8 mouse cellular contexts compared by ENCODE assay signal in genomic region chr12:28675121-28675924, GRCm38 (mm10). TPM values are rescaled to one million over a fixed set of nuclear protein-coding genes. Genes with fewer than 3 reads are reported as not detected.
DNase-seq lines count a peak whose midpoint lies in the region; ATAC-seq lines count a peak whose summit lies in the region.

Gene Adi1, plus strand, starts transcription at chr12:28675231.

- H3K9ac ChIP-seq in hindbrain, embryonic 16.5 days (ENCODE audit: low read depth, low read length): peak within 1 kb of the TSS; percentile 76

- peak; percentile 79 for DNase-seq in T-cell, adult 2 months (ENCODE audit: low spot score)
- peak; percentile 81 for DNase-seq in cerebellum, postnatal 36 days
- peak; percentile 74 for DNase-seq in gastrocnemius, adult 18-20 months (ENCODE audit: low spot score)
- DNase-seq in left cerebral cortex, adult 18-20 months (ENCODE audit: low spot score in 2 of 2): peak; percentile 80 to 86
- DNase-seq in right cerebral cortex, adult 2 months (ENCODE audit: low spot score in 2 of 2): peak; percentile 83 to 87
- DNase-seq in urinary bladder, postnatal 14 days (ENCODE audit: low spot score): peak; percentile 85

- H3K9me3 ChIP-seq in hindbrain, embryonic 16.5 days (ENCODE audit: control insufficient read depth, low read length): no peaks in the 10 kb centered on the region

- H3K4me3 ChIP-seq in hindbrain, embryonic 16.5 days (ENCODE audit: low read length): peak within 1 kb of the TSS; percentile 51
- H3K4me3 ChIP-seq in macrophage (ENCODE audit: inconsistent target): peak within 1 kb of the TSS; percentile 64

- H3K36me3 ChIP-seq in hindbrain, embryonic 16.5 days (ENCODE audit: control insufficient read depth, insufficient read depth, low read length): no peaks in the 10 kb centered on the region
- peaks cover 19% of the 10 kb centered on the region; the same call in 1 of the 2 replicates for H3K36me3 ChIP-seq in macrophage (ENCODE audit: inconsistent target)

- 2% methylated on average over 53 of the region's 53 CpGs for WGBS in hindbrain, embryonic 16.5 days
- WGBS in macrophage (ENCODE audit: missing documents): 1% methylated on average over 47 of the region's 53 CpGs

- H3K27ac ChIP-seq in hindbrain, embryonic 16.5 days (ENCODE audit: low read depth, low read length): peak within 1 kb of the TSS; percentile 92
- peak within 1 kb of the TSS; percentile 87 for H3K27ac ChIP-seq in macrophage

- peaks cover 9% of the 10 kb centered on the region for H3K4me1 ChIP-seq in hindbrain, embryonic 16.5 days (ENCODE audit: control insufficient read depth, insufficient read depth, low read depth, low read length)

- H3K79me2 ChIP-seq in macrophage (ENCODE audit: inconsistent target): peaks cover 34% of the 10 kb centered on the region

- ATAC-seq in hindbrain, embryonic 16.5 days: peak; percentile 99

- no peaks in the 10 kb centered on the region for H3K27me3 ChIP-seq in hindbrain, embryonic 16.5 days (replicated peaks; ENCODE audit: control insufficient read depth, insufficient read depth, low read length)

- peak within 1 kb of the TSS; percentile 66 for H3K4me2 ChIP-seq in hindbrain, embryonic 16.5 days (ENCODE audit: low read length)

RNA-seq across cellular contexts. Expression of gene Adi1, which starts in this region (rescaled TPM):
- total RNA-seq in gastrocnemius, adult 18-20 months (2021): 100 to 1,000 TPM in 1 of 2 experiments, 10 to 100 TPM in 1; 79.2 to 108 TPM
- polyA plus RNA-seq in hindbrain, embryonic 16.5 days (2015; fragmentation: Nextera tagmentation; extraction: Ambion mirVana): 28.6 and 32.1 TPM in 2 replicates
- 10 to 100 TPM; 36.5 to 37.2 TPM for total RNA-seq in left cerebral cortex, adult 18-20 months (2021)
- 10 to 100 TPM in 12 of 26 experiments, 1 to 10 TPM in 14; 1.0 to 35.2 (median 8.8) TPM for total RNA-seq in macrophage (2018; cell fraction: chromatin; rRNA removed)
- total RNA-seq in macrophage (2018; cell fraction: cytosol; rRNA removed): 10 to 100 TPM; 29.8 to 85.7 (median 47.3) TPM
- total RNA-seq in macrophage (2018; cell fraction: nucleus; rRNA removed): 10 to 100 TPM in 20 of 26 experiments, 1 to 10 TPM in 6; 5.4 to 49.3 (median 15.5) TPM
- 40.2 to 88.4 TPM (median 71.6 TPM) in 3 replicates for polyA plus RNA-seq in macrophage (2018)

Comparison
In these comparisons a context has a peak if more than half of its experiments do, and no peak if none do; other contexts are left out.
1. Peak in every context shown above with its lines: DNase-seq, ATAC-seq, H3K4me3 ChIP-seq and H3K27ac ChIP-seq.